Mouse (Mus musculus) embryonic facial prominence, embryonic 11.5 days (tissue): Measurements from ENCODE around the gene AU015836. TPM values are rescaled to one million over a fixed set of nuclear protein-coding genes. Genes with fewer than 3 reads are reported as not detected.

Experiments used
- polyA plus RNA-seq: library from polyadenylated mRNA; unstranded; fragments of >200 nt; fragmentation: Nextera tagmentation; extraction: Ambion mirVana; gene quantifications from 2 replicates; pipeline ENCODE4 v1.2.1, GENCODE M21; 2014

The AU015836 gene
- polyA plus RNA-seq, 1 experiment from 2014 or later: 0.14 TPM

Other genes starting within 250 kb of the AU015836 start
- gene Pdk3, start 136.5 kb upstream of the AU015836 start, polyA plus RNA-seq: 77.3 and 79.1 TPM in 2 replicates
- 27.8 and 30.1 TPM in 2 replicates for gene Zfx, start 155.0 kb downstream of the AU015836 start, polyA plus RNA-seq
- 125 and 129 TPM in 2 replicates for gene Eif2s3x, start 244.2 kb downstream of the AU015836 start, polyA plus RNA-seq